Mouse (Mus musculus): ENCODE measurements around the gene Pnkd. TPM values are rescaled to one million over a fixed set of nuclear protein-coding genes. Genes with fewer than 3 reads are reported as not detected.
A peak's percentile ranks its signal among the peaks of the same experiment; 100 is the strongest.

The Pnkd gene
- polyA plus RNA-seq, 1 experiment from 2014 or later, result 83.9 TPM

- Histone ChIP-seq H3K9ac (ENCODE audit: low read length) (no peak overlapping the region), H3K9me3 (ENCODE audit: control insufficient read depth, low read length) (no peaks in the 10 kb centered on the region), H3K4me3 (ENCODE audit: low read depth, low read length) (no peak overlapping the region), H3K27me3 (ENCODE audit: control insufficient read depth, insufficient read depth, low read length) (no peaks in the 10 kb centered on the region), H3K36me3 (ENCODE audit: control insufficient read depth, insufficient read depth, low read length) (no peaks in the 10 kb centered on the region; the same call in none of the 2 replicates), H3K27ac (ENCODE audit: low read depth, low read length) (no peak overlapping the region), H3K4me2 (no peak overlapping the region), H3K4me1 (ENCODE audit: control insufficient read depth, insufficient read depth, low read length) (no peaks in the 10 kb centered on the region)
- DNase-seq (ENCODE audit: low spot score, missing footprints), result no peak
- no peak for ATAC-seq (ENCODE audit: low FRiP score)
- WGBS, result 88% methylated on average over 5 of the region's 5 CpGs
Measured at GRCm38 (mm10) chr1:74352532-74353096, 67.9 kb downstream of the Pnkd start.

- Histone ChIP-seq H3K4me1 (ENCODE audit: control insufficient read depth, insufficient read depth, low read length) (no peaks in the 10 kb centered on the region), H3K27me3 (ENCODE audit: control insufficient read depth, insufficient read depth, low read length) (no peaks in the 10 kb centered on the region), H3K36me3 (ENCODE audit: control insufficient read depth, insufficient read depth, low read length) (no peaks in the 10 kb centered on the region; the same call in none of the 2 replicates), H3K27ac (ENCODE audit: low read depth, low read length) (no peak overlapping the region), H3K9ac (ENCODE audit: low read length) (no peak overlapping the region), H3K4me3 (ENCODE audit: low read depth, low read length) (no peak overlapping the region), H3K9me3 (ENCODE audit: control insufficient read depth, low read length) (no peaks in the 10 kb centered on the region), H3K4me2 (no peak overlapping the region)
- WGBS, result 91% methylated on average over 9 of the region's 9 CpGs
- ATAC-seq (ENCODE audit: low FRiP score) (no peak), DNase-seq (ENCODE audit: low spot score, missing footprints) (no peak)
Measured at GRCm38 (mm10) chr1:74353453-74354229, 68.9 kb downstream of the Pnkd start.

GRCm38 (mm10) chr1:74357531-74357930 lies 72.8 kb downstream of the Pnkd start:
- DNase-seq (ENCODE audit: low spot score, missing footprints), result no peak
- H3K9ac ChIP-seq (ENCODE audit: low read length), result no peak overlapping the region
- no peaks in the 10 kb centered on the region for H3K4me1 ChIP-seq (ENCODE audit: control insufficient read depth, insufficient read depth, low read length)
- no peak for ATAC-seq (ENCODE audit: low FRiP score)
- H3K27ac ChIP-seq (ENCODE audit: low read depth, low read length), result no peak overlapping the region
- H3K36me3 ChIP-seq (ENCODE audit: control insufficient read depth, insufficient read depth, low read length), result no peaks in the 10 kb centered on the region; the same call in 1 of the 2 replicates
- no peaks in the 10 kb centered on the region for H3K27me3 ChIP-seq (ENCODE audit: control insufficient read depth, insufficient read depth, low read length)
- H3K9me3 ChIP-seq (ENCODE audit: control insufficient read depth, low read length), result no peaks in the 10 kb centered on the region
- no peak overlapping the region for H3K4me3 ChIP-seq (ENCODE audit: low read depth, low read length)
- H3K4me2 ChIP-seq, result no peak overlapping the region

GRCm38 (mm10) chr1:74359952-74360517 lies 75.3 kb downstream of the Pnkd start:
- Histone ChIP-seq H3K9ac (ENCODE audit: low read length) (no peak overlapping the region), H3K4me3 (ENCODE audit: low read depth, low read length) (no peak overlapping the region), H3K36me3 (ENCODE audit: control insufficient read depth, insufficient read depth, low read length) (no peaks in the 10 kb centered on the region), H3K4me2 (no peak overlapping the region), H3K27ac (ENCODE audit: low read depth, low read length) (no peak overlapping the region), H3K9me3 (ENCODE audit: control insufficient read depth, low read length) (no peaks in the 10 kb centered on the region), H3K4me1 (ENCODE audit: control insufficient read depth, insufficient read depth, low read length) (no peaks in the 10 kb centered on the region), H3K27me3 (ENCODE audit: control insufficient read depth, insufficient read depth, low read length) (no peaks in the 10 kb centered on the region)
- WGBS, result 85% methylated on average over 5 of the region's 5 CpGs
- ATAC-seq (ENCODE audit: low FRiP score) (no peak), DNase-seq (ENCODE audit: low spot score, missing footprints) (no peak)

GRCm38 (mm10) chr1:74361812-74362211 lies 77.1 kb downstream of the Pnkd start, which contains the start of gene Catip:
Gene Catip (plus strand): TSS chr1:74362108.
- Histone ChIP-seq H3K4me1 (ENCODE audit: control insufficient read depth, insufficient read depth, low read length) (no peaks in the 10 kb centered on the region), H3K9ac (ENCODE audit: low read length) (no peak within 1 kb of the TSS), H3K27me3 (ENCODE audit: control insufficient read depth, insufficient read depth, low read length) (no peaks in the 10 kb centered on the region), H3K9me3 (ENCODE audit: control insufficient read depth, low read length) (no peaks in the 10 kb centered on the region), H3K4me2 (no peak within 1 kb of the TSS), H3K4me3 (ENCODE audit: low read depth, low read length) (no peak within 1 kb of the TSS), H3K27ac (ENCODE audit: low read depth, low read length) (no peak within 1 kb of the TSS), H3K36me3 (ENCODE audit: control insufficient read depth, insufficient read depth, low read length) (no peaks in the 10 kb centered on the region)
- 2% methylated on average over 2 of the region's 2 CpGs for WGBS
- ATAC-seq (ENCODE audit: low FRiP score), result peak; percentile 69
- DNase-seq (ENCODE audit: low spot score, missing footprints), result peak; percentile 97

- no peaks in the 10 kb centered on the region for H3K27me3 ChIP-seq (ENCODE audit: control insufficient read depth, insufficient read depth, low read length)
- H3K4me1 ChIP-seq (ENCODE audit: control insufficient read depth, insufficient read depth, low read length), result no peaks in the 10 kb centered on the region; the same call in 1 of the 2 replicates
- no peak overlapping the region for H3K27ac ChIP-seq (ENCODE audit: low read depth, low read length)
- no peaks in the 10 kb centered on the region for H3K36me3 ChIP-seq (ENCODE audit: control insufficient read depth, insufficient read depth, low read length)
- 72% methylated on average over 17 of the region's 17 CpGs for WGBS
- H3K9ac ChIP-seq (ENCODE audit: low read length), result no peak overlapping the region
- no peak overlapping the region for H3K4me3 ChIP-seq (ENCODE audit: low read depth, low read length)
- H3K4me2 ChIP-seq, result no peak overlapping the region
- ATAC-seq (ENCODE audit: low FRiP score), result no peak
- H3K9me3 ChIP-seq (ENCODE audit: control insufficient read depth, low read length), result no peaks in the 10 kb centered on the region
- no peak for DNase-seq (ENCODE audit: low spot score, missing footprints)
Measured at GRCm38 (mm10) chr1:74362325-74363229, 77.8 kb downstream of the Pnkd start.

- no peaks in the 10 kb centered on the region for H3K36me3 ChIP-seq (ENCODE audit: control insufficient read depth, insufficient read depth, low read length)
- H3K4me1 ChIP-seq (ENCODE audit: control insufficient read depth, insufficient read depth, low read length), result no peaks in the 10 kb centered on the region; the same call in 1 of the 2 replicates
- H3K27me3 ChIP-seq (ENCODE audit: control insufficient read depth, insufficient read depth, low read length), result no peaks in the 10 kb centered on the region
- H3K4me2 ChIP-seq, result no peak overlapping the region
- DNase-seq (ENCODE audit: low spot score, missing footprints), result no peak
- 71% methylated on average over 5 of the region's 5 CpGs for WGBS
- H3K4me3 ChIP-seq (ENCODE audit: low read depth, low read length), result no peak overlapping the region
- no peaks in the 10 kb centered on the region for H3K9me3 ChIP-seq (ENCODE audit: control insufficient read depth, low read length)
- no peak for ATAC-seq (ENCODE audit: low FRiP score)
- no peak overlapping the region for H3K9ac ChIP-seq (ENCODE audit: low read length)
- no peak overlapping the region for H3K27ac ChIP-seq (ENCODE audit: low read depth, low read length)
Measured at GRCm38 (mm10) chr1:74363437-74363836, 78.7 kb downstream of the Pnkd start.

- Histone ChIP-seq H3K4me1 (ENCODE audit: control insufficient read depth, insufficient read depth, low read length) (no peaks in the 10 kb centered on the region; the same call in 1 of the 2 replicates), H3K27me3 (ENCODE audit: control insufficient read depth, insufficient read depth, low read length) (no peaks in the 10 kb centered on the region), H3K9me3 (ENCODE audit: control insufficient read depth, low read length) (no peaks in the 10 kb centered on the region), H3K9ac (ENCODE audit: low read length) (no peak overlapping the region), H3K4me3 (ENCODE audit: low read depth, low read length) (no peak overlapping the region), H3K36me3 (ENCODE audit: control insufficient read depth, insufficient read depth, low read length) (no peaks in the 10 kb centered on the region), H3K27ac (ENCODE audit: low read depth, low read length) (no peak overlapping the region), H3K4me2 (no peak overlapping the region)
- ATAC-seq (ENCODE audit: low FRiP score) (no peak), DNase-seq (ENCODE audit: low spot score, missing footprints) (no peak)
- 77% methylated on average over 8 of the region's 8 CpGs for WGBS
Measured at GRCm38 (mm10) chr1:74364270-74364669, 79.5 kb downstream of the Pnkd start.
